Mouse (Mus musculus): ENCODE measurements around the gene Prpsap2. TPM values are rescaled to one million over a fixed set of nuclear protein-coding genes. Genes with fewer than 3 reads are reported as not detected.

Gene Prpsap2
- polyA plus RNA-seq, 1 experiment, result 54.3 TPM

- no peak for DNase-seq (ENCODE audit: low read depth)
- TF ChIP-seq CTCF (IDR thresholded peaks at IDR 0.05; ENCODE audit: borderline replicate concordance, extremely low read depth, insufficient read depth, insufficient read length), result no peak
- no peak for TF ChIP-seq POLR2A (IDR thresholded peaks at IDR 0.05; ENCODE audit: borderline replicate concordance, extremely low read depth, insufficient read depth, insufficient read length, poor library complexity, severe bottlenecking)
These were observed 16.1 kb downstream of the Prpsap2 start for GRCm38 (mm10) chr11:61745781-61746180.

- TF ChIP-seq CTCF (IDR thresholded peaks at IDR 0.05; ENCODE audit: borderline replicate concordance, extremely low read depth, insufficient read depth, insufficient read length), result peak; percentile 41; the same call in 1 of the 2 replicates
- no peak for TF ChIP-seq POLR2A (IDR thresholded peaks at IDR 0.05; ENCODE audit: borderline replicate concordance, extremely low read depth, insufficient read depth, insufficient read length, poor library complexity, severe bottlenecking)
- no peak for DNase-seq (ENCODE audit: low read depth)
These were observed 17.4 kb downstream of the Prpsap2 start for GRCm38 (mm10) chr11:61744460-61744859.

- peak; percentile 4 for DNase-seq (ENCODE audit: low read depth)
- no peak for TF ChIP-seq POLR2A (IDR thresholded peaks at IDR 0.05; ENCODE audit: borderline replicate concordance, extremely low read depth, insufficient read depth, insufficient read length, poor library complexity, severe bottlenecking)
- no peak for TF ChIP-seq CTCF (IDR thresholded peaks at IDR 0.05; ENCODE audit: borderline replicate concordance, extremely low read depth, insufficient read depth, insufficient read length)
These were observed 18.1 kb downstream of the Prpsap2 start for GRCm38 (mm10) chr11:61743768-61744167.

GRCm38 (mm10) chr11:61740500-61740899 is 21.4 kb downstream of the Prpsap2 start:
- no peak for TF ChIP-seq CTCF (IDR thresholded peaks at IDR 0.05; ENCODE audit: borderline replicate concordance, extremely low read depth, insufficient read depth, insufficient read length)
- TF ChIP-seq POLR2A (IDR thresholded peaks at IDR 0.05; ENCODE audit: borderline replicate concordance, extremely low read depth, insufficient read depth, insufficient read length, poor library complexity, severe bottlenecking), result no peak
- DNase-seq (ENCODE audit: low read depth), result no peak

- DNase-seq (ENCODE audit: low read depth), result no peak
- TF ChIP-seq POLR2A (IDR thresholded peaks at IDR 0.05; ENCODE audit: borderline replicate concordance, extremely low read depth, insufficient read depth, insufficient read length, poor library complexity, severe bottlenecking) (no peak), CTCF (IDR thresholded peaks at IDR 0.05; ENCODE audit: borderline replicate concordance, extremely low read depth, insufficient read depth, insufficient read length) (no peak)
These were observed 24.6 kb downstream of the Prpsap2 start for GRCm38 (mm10) chr11:61737290-61737689.

GRCm38 (mm10) chr11:61732672-61733071 is 29.2 kb downstream of the Prpsap2 start:
- TF ChIP-seq CTCF (IDR thresholded peaks at IDR 0.05; ENCODE audit: borderline replicate concordance, extremely low read depth, insufficient read depth, insufficient read length) (no peak), POLR2A (IDR thresholded peaks at IDR 0.05; ENCODE audit: borderline replicate concordance, extremely low read depth, insufficient read depth, insufficient read length, poor library complexity, severe bottlenecking) (no peak)
- no peak for DNase-seq (ENCODE audit: low read depth)

GRCm38 (mm10) chr11:61728037-61728436 is 33.9 kb downstream of the Prpsap2 start:
- no peak for TF ChIP-seq POLR2A (IDR thresholded peaks at IDR 0.05; ENCODE audit: borderline replicate concordance, extremely low read depth, insufficient read depth, insufficient read length, poor library complexity, severe bottlenecking)
- no peak for TF ChIP-seq CTCF (IDR thresholded peaks at IDR 0.05; ENCODE audit: borderline replicate concordance, extremely low read depth, insufficient read depth, insufficient read length)
- no peak for DNase-seq (ENCODE audit: low read depth)

- TF ChIP-seq CTCF (IDR thresholded peaks at IDR 0.05; ENCODE audit: borderline replicate concordance, extremely low read depth, insufficient read depth, insufficient read length), result no peak
- TF ChIP-seq POLR2A (IDR thresholded peaks at IDR 0.05; ENCODE audit: borderline replicate concordance, extremely low read depth, insufficient read depth, insufficient read length, poor library complexity, severe bottlenecking), result no peak
- DNase-seq (ENCODE audit: low read depth), result no peak
These were observed 39.8 kb downstream of the Prpsap2 start for GRCm38 (mm10) chr11:61722077-61722476.

GRCm38 (mm10) chr11:61720636-61721035 is 41.3 kb downstream of the Prpsap2 start, which contains the start of gene Slc5a10:
Gene Slc5a10 (minus strand): TSS chr11:61720826.
- DNase-seq (ENCODE audit: low read depth), result no peak
- TF ChIP-seq POLR2A (IDR thresholded peaks at IDR 0.05; ENCODE audit: borderline replicate concordance, extremely low read depth, insufficient read depth, insufficient read length, poor library complexity, severe bottlenecking) (no peak), CTCF (IDR thresholded peaks at IDR 0.05; ENCODE audit: borderline replicate concordance, extremely low read depth, insufficient read depth, insufficient read length) (no peak)

- TF ChIP-seq CTCF (IDR thresholded peaks at IDR 0.05; ENCODE audit: borderline replicate concordance, extremely low read depth, insufficient read depth, insufficient read length) (no peak), POLR2A (IDR thresholded peaks at IDR 0.05; ENCODE audit: borderline replicate concordance, extremely low read depth, insufficient read depth, insufficient read length, poor library complexity, severe bottlenecking) (no peak)
- DNase-seq (ENCODE audit: low read depth), result no peak
These were observed 42.1 kb downstream of the Prpsap2 start for GRCm38 (mm10) chr11:61719826-61720225.

- TF ChIP-seq POLR2A (IDR thresholded peaks at IDR 0.05; ENCODE audit: borderline replicate concordance, extremely low read depth, insufficient read depth, insufficient read length, poor library complexity, severe bottlenecking) (no peak), CTCF (IDR thresholded peaks at IDR 0.05; ENCODE audit: borderline replicate concordance, extremely low read depth, insufficient read depth, insufficient read length) (no peak)
- no peak for DNase-seq (ENCODE audit: low read depth)
These were observed 42.5 kb downstream of the Prpsap2 start for GRCm38 (mm10) chr11:61719387-61719786.

GRCm38 (mm10) chr11:61717990-61718389 is 43.9 kb downstream of the Prpsap2 start:
- TF ChIP-seq CTCF (IDR thresholded peaks at IDR 0.05; ENCODE audit: borderline replicate concordance, extremely low read depth, insufficient read depth, insufficient read length) (no peak), POLR2A (IDR thresholded peaks at IDR 0.05; ENCODE audit: borderline replicate concordance, extremely low read depth, insufficient read depth, insufficient read length, poor library complexity, severe bottlenecking) (no peak)
- DNase-seq (ENCODE audit: low read depth), result no peak
